Mouse (Mus musculus): ENCODE data around the gene Tssk2.

DNA sequence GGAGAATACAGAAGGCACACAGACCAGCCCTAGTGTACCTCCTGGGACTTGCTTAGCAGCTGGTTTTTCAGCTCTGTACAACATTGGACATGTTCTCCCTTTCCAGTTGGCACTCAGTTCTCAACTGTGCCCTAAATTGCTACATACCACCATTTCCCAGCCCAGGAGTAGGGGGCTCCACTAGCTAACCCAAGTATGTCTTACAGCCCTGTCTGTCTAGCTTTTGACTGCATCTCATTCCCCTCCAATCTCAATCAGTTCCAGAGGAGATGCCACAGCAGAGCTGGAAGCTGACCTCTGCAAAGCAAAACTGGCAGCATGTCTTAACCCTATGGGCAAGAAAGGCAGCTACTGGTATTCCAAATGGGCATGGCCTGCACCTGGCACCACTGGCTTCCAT is 2.3 kb upstream of the Tssk2 start:
- TF ChIP-seq GATA1 (IDR thresholded peaks at IDR 0.05; ENCODE audit: borderline replicate concordance, low read length), result no peak
- TF ChIP-seq FLI1 (IDR thresholded peaks at IDR 0.05; ENCODE audit: low read length), result no peak
